Mouse (Mus musculus) CD8-positive naive resting alpha-beta T cell, adult 57 days (primary cell): ENCODE results near the gene Olfr365. TPM values are rescaled to one million over a fixed set of nuclear protein-coding genes. Genes with fewer than 3 reads are reported as not detected.

Experiments
- total RNA-seq: library from RNA; stranded (reverse); gene quantifications from one replicate; pipeline ENCODE4 v1.2.4, GENCODE M21; 2023

The Olfr365 gene
- 0.15 TPM for total RNA-seq

DNA sequence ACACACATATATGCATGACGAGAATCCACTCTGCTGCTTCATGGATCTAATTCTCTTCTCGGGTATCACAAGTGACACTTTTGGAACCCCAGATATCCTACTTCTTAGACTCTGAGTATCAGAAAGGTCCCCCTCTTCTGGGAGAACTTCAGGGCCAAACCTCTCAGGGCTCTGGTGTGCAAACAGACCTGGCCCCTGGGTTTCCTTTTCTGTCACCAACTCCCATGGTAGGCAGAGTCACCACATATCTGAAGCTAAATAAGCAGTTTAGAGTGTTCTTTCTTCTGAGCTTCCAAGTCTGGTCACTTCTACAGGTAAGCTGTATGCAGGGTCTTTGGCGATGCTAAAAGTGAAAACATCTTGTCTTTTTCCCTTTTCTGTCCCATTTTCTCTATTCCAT, at the start of gene Olfr365:
TSS of gene Olfr365 (plus strand) at position 301 of the 400 bp plus-strand sequence.

DNA sequence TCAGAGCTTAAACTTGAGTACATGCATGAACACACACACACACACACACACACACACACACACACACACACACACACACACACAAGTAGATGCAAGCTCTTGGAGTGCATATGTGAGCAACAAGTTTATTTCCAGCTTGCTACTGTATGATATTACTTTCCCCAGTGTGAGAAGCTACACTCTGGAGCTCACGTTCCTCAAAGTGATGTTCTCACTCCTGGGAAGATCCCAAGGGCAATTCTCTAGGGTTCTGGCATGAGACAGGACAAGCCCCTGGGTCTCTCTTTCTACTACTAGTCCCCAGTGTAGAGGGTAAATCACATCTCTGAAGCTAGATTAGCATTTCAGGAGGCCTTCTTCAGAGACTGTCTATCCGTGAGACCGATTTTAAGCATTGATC, 49.0 kb upstream of the Olfr365 start, which contains the start of gene Olfr364-ps1:
TSS of gene Olfr364-ps1 (plus strand) at position 301 of the 400 bp plus-strand sequence.

DNA sequence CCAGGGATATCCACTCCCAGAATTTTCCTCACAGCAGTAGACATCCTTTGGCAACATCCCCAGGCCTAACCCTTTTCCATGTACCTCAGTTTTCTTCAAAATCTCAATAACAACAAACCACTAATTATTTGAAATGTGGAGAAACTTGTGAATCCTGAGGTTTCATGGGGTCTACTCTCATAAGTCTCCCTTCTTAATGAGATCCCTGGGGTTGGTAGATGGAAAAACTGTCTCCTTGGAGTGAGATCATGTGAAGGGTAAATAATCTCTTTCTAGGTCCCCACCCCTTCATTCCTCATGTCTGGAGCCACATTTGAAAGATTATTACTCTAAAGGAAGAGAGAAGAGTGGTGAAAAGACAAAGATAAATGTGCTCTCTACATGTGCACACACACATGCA, 23.3 kb downstream of the Olfr365 start, which contains the start of gene Olfr366:
TSS of gene Olfr366 (plus strand) at position 301 of the 400 bp plus-strand sequence.

Other genes with a start within 250 kb of the Olfr365 start
- not detected for gene Olfr357, start 194.4 kb upstream of the Olfr365 start, total RNA-seq
- gene Olfr358, start 178.9 kb upstream of the Olfr365 start, total RNA-seq, result not detected
- gene Olfr360, start 122.5 kb upstream of the Olfr365 start, total RNA-seq, result not detected
- not detected for gene Olfr361, start 98.9 kb upstream of the Olfr365 start, total RNA-seq
- not detected for gene Olfr362, start 70.3 kb upstream of the Olfr365 start, total RNA-seq
- gene Olfr364-ps1, start 48.9 kb upstream of the Olfr365 start, total RNA-seq, result not detected
- gene Olfr366, start 23.4 kb downstream of the Olfr365 start, total RNA-seq, result not detected
- not detected for gene Olfr368, start 138.3 kb downstream of the Olfr365 start, total RNA-seq
- gene Pdcl, start 171.1 kb downstream of the Olfr365 start, total RNA-seq, result 30.3 TPM
- 56.0 TPM for gene Rc3h2, start 234.7 kb downstream of the Olfr365 start, total RNA-seq